In the genomic region with DNA sequence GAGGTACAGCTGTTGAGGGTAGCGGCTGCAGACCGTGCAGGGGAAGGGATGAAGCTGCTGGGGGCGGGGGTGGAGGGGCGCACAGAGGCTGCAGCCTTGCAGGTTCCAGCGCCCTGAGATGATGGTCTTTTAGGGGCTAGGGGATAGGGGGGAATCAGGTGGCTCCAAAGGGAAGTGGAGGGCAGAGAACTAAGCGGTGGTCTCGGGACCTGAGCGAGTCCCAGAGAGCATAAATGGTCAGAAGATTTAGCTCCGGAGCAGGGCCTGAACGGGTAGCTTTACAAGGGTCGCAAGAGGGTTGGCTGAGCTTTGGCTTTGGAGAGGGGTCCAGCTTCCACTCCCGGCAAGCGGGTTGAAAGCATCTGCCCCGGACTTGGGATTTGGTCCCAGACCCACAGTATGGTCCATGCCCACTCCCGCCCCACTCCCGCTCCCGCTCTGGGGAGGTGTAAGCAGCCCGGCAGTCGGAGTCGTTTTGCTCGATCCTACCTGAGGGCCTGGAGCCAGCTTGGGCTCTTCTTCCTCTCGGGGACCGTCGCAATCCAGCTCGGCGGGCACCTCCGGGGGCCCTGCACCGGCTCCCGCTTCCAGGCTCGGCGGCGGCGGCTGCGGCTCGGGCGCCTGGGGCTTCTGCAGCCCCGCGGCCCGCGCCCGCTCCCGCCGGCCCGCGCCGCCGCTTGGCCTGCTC, we compare ENCODE assay signal across 7 mouse cellular contexts. TPM values are rescaled to one million over a fixed set of nuclear protein-coding genes. Genes with fewer than 3 reads are reported as not detected.
DNase-seq lines count a peak whose midpoint lies in the region; ATAC-seq lines count a peak whose summit lies in the region.

No protein-coding gene starts in this region.

- H3K9me3 ChIP-seq in kidney, embryonic 14.5 days (ENCODE audit: control insufficient read depth, low read length), result peaks cover 3% of the 10 kb centered on the region; the same call in 1 of the 2 replicates
- no peaks in the 10 kb centered on the region for H3K9me3 ChIP-seq in lung, embryonic 15.5 days

- ATAC-seq in CD4-positive, CD25-positive, alpha-beta regulatory T cell, adult 4 months, result peak; percentile 15
- peak; percentile 78 for ATAC-seq in kidney, embryonic 14.5 days (ENCODE audit: low FRiP score, low TSS enrichment)
- peak; percentile 69; the same call in 1 of the 2 replicates for ATAC-seq in lung, embryonic 15.5 days (ENCODE audit: borderline replicate concordance, extremely low read depth, low FRiP score, low TSS enrichment)

- H3K27me3 ChIP-seq in kidney, embryonic 14.5 days (ENCODE audit: control insufficient read depth, insufficient read depth, low read length), result no peaks in the 10 kb centered on the region
- no peaks in the 10 kb centered on the region for H3K27me3 ChIP-seq in lung, embryonic 15.5 days

- peak overlapping the region; percentile 97 for H3K9ac ChIP-seq in kidney, embryonic 14.5 days (ENCODE audit: low read depth, low read length)
- peak overlapping the region; percentile 97 for H3K9ac ChIP-seq in lung, embryonic 15.5 days

- peak overlapping the region; percentile 66 for H3K4me2 ChIP-seq in kidney, embryonic 14.5 days (replicated peaks; ENCODE audit: low read depth, low read length)
- H3K4me2 ChIP-seq in lung, embryonic 15.5 days, result peak overlapping the region; percentile 92

- DNase-seq in Muller cell, postnatal 12 days (ENCODE audit: inconsistent ontology term), result peak; percentile 44
- peak; percentile 45 for DNase-seq in embryo, embryonic 10.5 days (ENCODE audit: low spot score)
- peak; percentile 13 to 23 for DNase-seq in heart, adult 9 months (ENCODE audit: low spot score in 2 of 2)
- peak; percentile 54 for DNase-seq in ovary, postnatal 36 days (ENCODE audit: low spot score)

- H3K27ac ChIP-seq in kidney, embryonic 14.5 days (ENCODE audit: low read depth, low read length), result peak overlapping the region; percentile 87
- peak overlapping the region; percentile 89 for H3K27ac ChIP-seq in lung, embryonic 15.5 days

- WGBS in kidney, embryonic 14.5 days, result 0% methylated on average over 47 of the region's 47 CpGs
- WGBS in lung, embryonic 15.5 days, result under 1% methylated on average over 47 of the region's 47 CpGs

- peaks cover 8% of the 10 kb centered on the region; the same call in 1 of the 2 replicates for H3K4me1 ChIP-seq in kidney, embryonic 14.5 days (ENCODE audit: control insufficient read depth, insufficient read depth, low read length)
- H3K4me1 ChIP-seq in lung, embryonic 15.5 days, result peaks cover 16% of the 10 kb centered on the region

- peaks cover 17% of the 10 kb centered on the region; the same call in 1 of the 2 replicates for H3K36me3 ChIP-seq in kidney, embryonic 14.5 days (ENCODE audit: control insufficient read depth, insufficient read depth, low read length)
- H3K36me3 ChIP-seq in lung, embryonic 15.5 days, result 0 out of 2 replicates have a peak, but pooled peaks cover 7% of the 10 kb centered on the region

- peak overlapping the region; percentile 97 for H3K4me3 ChIP-seq in kidney, embryonic 14.5 days (ENCODE audit: low read length)
- peak overlapping the region; percentile 92 for H3K4me3 ChIP-seq in lung, embryonic 15.5 days

RNA-seq across cellular contexts. Expression of a gene that starts 0.5 kb away (rescaled TPM):
- 10 to 100 TPM; 36.3 to 40.2 TPM for polyA plus RNA-seq in CD4-positive, CD25-positive, alpha-beta regulatory T cell, adult 4 months (2017; shearing (Covaris generic))
- polyA plus RNA-seq in kidney, embryonic 14.5 days (2014; fragmentation: Nextera tagmentation; extraction: Ambion mirVana), result 36.7 and 39.3 TPM in 2 replicates
- 33.4 and 40.3 TPM in 2 replicates for polyA plus RNA-seq in lung, embryonic 15.5 days (2015; fragmentation: Nextera tagmentation; extraction: Ambion mirVana)

RNA-seq across cellular contexts. Expression of a gene that starts 3.1 kb away (rescaled TPM):
- polyA plus RNA-seq in CD4-positive, CD25-positive, alpha-beta regulatory T cell, adult 4 months (2017; shearing (Covaris generic)), result 100 to 1,000 TPM; 206 to 437 TPM
- 73.5 and 232 TPM in 2 replicates for polyA plus RNA-seq in kidney, embryonic 14.5 days (2014; fragmentation: Nextera tagmentation; extraction: Ambion mirVana)
- polyA plus RNA-seq in lung, embryonic 15.5 days (2015; fragmentation: Nextera tagmentation; extraction: Ambion mirVana), result 179 and 184 TPM in 2 replicates

RNA-seq across cellular contexts. Expression of a gene that starts 29.3 kb away (rescaled TPM):
- polyA plus RNA-seq in CD4-positive, CD25-positive, alpha-beta regulatory T cell, adult 4 months (2017; shearing (Covaris generic)), result 10 to 100 TPM; 20.5 to 42.3 TPM
- 13.5 and 18.2 TPM in 2 replicates for polyA plus RNA-seq in kidney, embryonic 14.5 days (2014; fragmentation: Nextera tagmentation; extraction: Ambion mirVana)
- polyA plus RNA-seq in lung, embryonic 15.5 days (2015; fragmentation: Nextera tagmentation; extraction: Ambion mirVana), result 25.1 and 29.1 TPM in 2 replicates

RNA-seq across cellular contexts. Expression of a gene that starts 34.0 kb away (rescaled TPM):
- 10 to 100 TPM; 55.8 to 74.2 TPM for polyA plus RNA-seq in CD4-positive, CD25-positive, alpha-beta regulatory T cell, adult 4 months (2017; shearing (Covaris generic))
- 94.1 and 94.7 TPM in 2 replicates for polyA plus RNA-seq in kidney, embryonic 14.5 days (2014; fragmentation: Nextera tagmentation; extraction: Ambion mirVana)
- 65.7 and 67.2 TPM in 2 replicates for polyA plus RNA-seq in lung, embryonic 15.5 days (2015; fragmentation: Nextera tagmentation; extraction: Ambion mirVana)

RNA-seq across cellular contexts. Expression of a gene that starts 41.3 kb away (rescaled TPM):
- 1 to 10 TPM in 1 of 2 experiments, under 1 TPM in 1; 0.35 to 1.0 TPM for polyA plus RNA-seq in CD4-positive, CD25-positive, alpha-beta regulatory T cell, adult 4 months (2017; shearing (Covaris generic))
- 1.9 and 2.2 TPM in 2 replicates for polyA plus RNA-seq in kidney, embryonic 14.5 days (2014; fragmentation: Nextera tagmentation; extraction: Ambion mirVana)
- 2.7 and 3.1 TPM in 2 replicates for polyA plus RNA-seq in lung, embryonic 15.5 days (2015; fragmentation: Nextera tagmentation; extraction: Ambion mirVana)

Comparison
In these comparisons a context has a peak if more than half of its experiments do, and no peak if none do; other contexts are left out.
1. Peak in every context shown above with its lines: DNase-seq, ATAC-seq, H3K4me3 ChIP-seq and H3K27ac ChIP-seq.
2. ATAC-seq: peak in every context shown above with its lines; median percentile 78 in kidney, embryonic 14.5 days; 69 in lung, embryonic 15.5 days; 15 in CD4-positive, CD25-positive, alpha-beta regulatory T cell, adult 4 months.